12 mouse cellular contexts compared by ENCODE assay signal in genomic region chr15:5108655-5109040, GRCm38 (mm10). TPM values are rescaled to one million over a fixed set of nuclear protein-coding genes. Genes with fewer than 3 reads are reported as not detected.
DNase-seq lines count a peak whose midpoint lies in the region; ATAC-seq lines count a peak whose summit lies in the region.
"Had no signal": no experiment of that assay in that cellular context is flagged by ENCODE, and none has a peak within 500 bp of the region (broad histone marks: within the 10 kb centered on the region; RNA-seq: fewer than 3 reads in every experiment).

No protein-coding gene starts in this region.

- H3K27ac ChIP-seq in embryonic facial prominence, embryonic 14.5 days (replicated peaks; ENCODE audit: low read depth, low read length), result no peak overlapping the region
- no peak overlapping the region for H3K27ac ChIP-seq in liver, embryonic 15.5 days (replicated peaks)
- H3K27ac ChIP-seq: hindbrain, embryonic 12.5 days; midbrain, embryonic 13.5 days had no signal

- no peaks in the 10 kb centered on the region for H3K27me3 ChIP-seq in embryonic facial prominence, embryonic 14.5 days (replicated peaks; ENCODE audit: control insufficient read depth, insufficient read depth, low read length)
- H3K27me3 ChIP-seq in liver, embryonic 15.5 days, result peaks cover 18% of the 10 kb centered on the region
- H3K27me3 ChIP-seq: hindbrain, embryonic 12.5 days; midbrain, embryonic 13.5 days had no signal

- H3K4me3 ChIP-seq in embryonic facial prominence, embryonic 14.5 days (ENCODE audit: low read depth, low read length), result no peak overlapping the region
- H3K4me3 ChIP-seq in liver, embryonic 15.5 days (replicated peaks), result peak overlapping the region; percentile 48; the same call in 1 of the 2 replicates
- H3K4me3 ChIP-seq: hindbrain, embryonic 12.5 days; midbrain, embryonic 13.5 days had no signal

- WGBS in embryonic facial prominence, embryonic 14.5 days, result 80% methylated on average over 3 of the region's 3 CpGs
- 39% methylated on average over 3 of the region's 3 CpGs for WGBS in liver, embryonic 15.5 days (ENCODE audit: insufficient replicate concordance)

- no peak for ATAC-seq in embryonic facial prominence, embryonic 14.5 days (ENCODE audit: low read depth)
- no peak for ATAC-seq in liver, embryonic 15.5 days (ENCODE audit: insufficient read depth)
- no peak for ATAC-seq in erythroid progenitor cell, adult 5-6 weeks (replicated peaks; ENCODE audit: low FRiP score, poor library complexity, severe bottlenecking)
- ATAC-seq: forebrain, embryonic 14.5 days; midbrain, embryonic 13.5 days had no signal

- H3K9ac ChIP-seq in embryonic facial prominence, embryonic 14.5 days (ENCODE audit: low read depth, low read length), result no peak overlapping the region
- no peak overlapping the region for H3K9ac ChIP-seq in liver, embryonic 15.5 days
- H3K9ac ChIP-seq: hindbrain, embryonic 12.5 days had no signal

- H3K4me2 ChIP-seq in embryonic facial prominence, embryonic 14.5 days (ENCODE audit: low read depth, low read length), result peak overlapping the region; percentile 46; the same call in 1 of the 2 replicates
- H3K4me2 ChIP-seq in liver, embryonic 15.5 days, result peak overlapping the region; percentile 57
- H3K4me2 ChIP-seq: hindbrain, embryonic 12.5 days; midbrain, embryonic 13.5 days had no signal

- no peaks in the 10 kb centered on the region for H3K36me3 ChIP-seq in embryonic facial prominence, embryonic 14.5 days (ENCODE audit: control insufficient read depth, insufficient read depth, low read length)
- H3K36me3 ChIP-seq in liver, embryonic 15.5 days (replicated peaks), result no peaks in the 10 kb centered on the region
- H3K36me3 ChIP-seq: hindbrain, embryonic 12.5 days; midbrain, embryonic 13.5 days had no signal

- H3K9me3 ChIP-seq in embryonic facial prominence, embryonic 14.5 days (ENCODE audit: control insufficient read depth, low read length), result no peaks in the 10 kb centered on the region
- no peaks in the 10 kb centered on the region for H3K9me3 ChIP-seq in liver, embryonic 15.5 days (replicated peaks)
- H3K9me3 ChIP-seq: hindbrain, embryonic 12.5 days; midbrain, embryonic 13.5 days had no signal

- DNase-seq in kidney, adult 18-20 months, result peak; percentile 8
- DNase-seq in kidney, postnatal 4 days, result no peak
- peak; percentile 15 to 24 for DNase-seq in B cell, adult 2 months
- no peak for DNase-seq in embryonic facial prominence, embryonic 14.5 days (ENCODE audit: low spot score)
- DNase-seq in right cerebral cortex, postnatal 36 days (ENCODE audit: low spot score in 2 of 2), result no peak
- no peak for DNase-seq in frontal cortex, postnatal 14 days (ENCODE audit: low spot score in 2 of 2)
- DNase-seq: cerebellum, adult 9-10 months had no signal

- H3K4me1 ChIP-seq in embryonic facial prominence, embryonic 14.5 days (ENCODE audit: control insufficient read depth, insufficient read depth, low read length), result no peaks in the 10 kb centered on the region
- H3K4me1 ChIP-seq in liver, embryonic 15.5 days (replicated peaks), result peaks cover 29% of the 10 kb centered on the region
- H3K4me1 ChIP-seq: hindbrain, embryonic 12.5 days; midbrain, embryonic 13.5 days had no signal

RNA-seq across cellular contexts. Expression of gene Card6, which starts 0.3 kb away (rescaled TPM):
- 1.9 and 2.1 TPM in 2 replicates for polyA plus RNA-seq in embryonic facial prominence, embryonic 14.5 days (2014; fragmentation: Nextera tagmentation; extraction: Ambion mirVana)
- polyA plus RNA-seq in liver, embryonic 15.5 days (2015; fragmentation: Nextera tagmentation; extraction: Ambion mirVana), result 1.2 and 1.6 TPM in 2 replicates
- 4.2 and 9.4 TPM in 2 replicates for total RNA-seq in erythroid progenitor cell, adult 5-6 weeks (2015; ENCODE audit: low replicate concordance)
- total RNA-seq in erythroid progenitor cell, adult 5-6 weeks (2017; ENCODE audit: low replicate concordance), result 0.64 and 1.9 TPM in 2 replicates

RNA-seq across cellular contexts. Expression of gene Rpl37, which starts 7.8 kb away (rescaled TPM):
- polyA plus RNA-seq in embryonic facial prominence, embryonic 14.5 days (2014; fragmentation: Nextera tagmentation; extraction: Ambion mirVana), result 794 and 907 TPM in 2 replicates
- 195 and 292 TPM in 2 replicates for polyA plus RNA-seq in liver, embryonic 15.5 days (2015; fragmentation: Nextera tagmentation; extraction: Ambion mirVana)
- 257 and 311 TPM in 2 replicates for total RNA-seq in erythroid progenitor cell, adult 5-6 weeks (2015; ENCODE audit: low replicate concordance)
- 233 and 410 TPM in 2 replicates for total RNA-seq in erythroid progenitor cell, adult 5-6 weeks (2017; ENCODE audit: low replicate concordance)

RNA-seq across cellular contexts. Expression of gene Prkaa1, which starts 35.0 kb away (rescaled TPM):
- polyA plus RNA-seq in embryonic facial prominence, embryonic 14.5 days (2014; fragmentation: Nextera tagmentation; extraction: Ambion mirVana), result 20.2 and 20.7 TPM in 2 replicates
- polyA plus RNA-seq in liver, embryonic 15.5 days (2015; fragmentation: Nextera tagmentation; extraction: Ambion mirVana), result 11.4 and 12.2 TPM in 2 replicates
- 44.3 and 51.6 TPM in 2 replicates for total RNA-seq in erythroid progenitor cell, adult 5-6 weeks (2015; ENCODE audit: low replicate concordance)
- total RNA-seq in erythroid progenitor cell, adult 5-6 weeks (2017; ENCODE audit: low replicate concordance), result 19.4 and 20.3 TPM in 2 replicates

RNA-seq across cellular contexts. Expression of gene C7, which starts 45.1 kb away (rescaled TPM):
- polyA plus RNA-seq in embryonic facial prominence, embryonic 14.5 days (2014; fragmentation: Nextera tagmentation; extraction: Ambion mirVana), result 0.17 and 0.22 TPM in 2 replicates
- polyA plus RNA-seq in liver, embryonic 15.5 days (2015; fragmentation: Nextera tagmentation; extraction: Ambion mirVana), result not detected in 2 replicates
- not detected in 2 replicates for total RNA-seq in erythroid progenitor cell, adult 5-6 weeks (2015; ENCODE audit: low replicate concordance)
- not detected in 2 replicates for total RNA-seq in erythroid progenitor cell, adult 5-6 weeks (2017; ENCODE audit: low replicate concordance)
- polyA plus RNA-seq: hindbrain, embryonic 12.5 days; midbrain, embryonic 13.5 days had no signal

Comparison
In these comparisons a context has a peak if more than half of its experiments do, and no peak if none do; other contexts are left out.
1. DNase-seq: peak in kidney, adult 18-20 months (single experiment) and B cell, adult 2 months (2 of 2); none in kidney, postnatal 4 days (0 of 2), embryonic facial prominence, embryonic 14.5 days (single experiment), right cerebral cortex, postnatal 36 days (0 of 2) and frontal cortex, postnatal 14 days (0 of 2).